Mouse (Mus musculus) ES-E14 (cell line): ENCODE results near the gene Hdgf. TPM values are rescaled to one million over a fixed set of nuclear protein-coding genes. Genes with fewer than 3 reads are reported as not detected.
"Not testable (repeated sequence)": the region's sequence is repeated elsewhere in the genome, so short reads cannot be mapped to it uniquely, and the experiment has no call there.

Experiments
- DNase-seq: peaks from one replicate; pipeline ENCODE4 v3.0.0-alpha.2; 2013; ENCODE audit warnings: low read depth, low spot score
- H3K27ac ChIP-seq: 2 replicates; pipeline ENCODE4 v1.5.1; 2012; ENCODE audit warnings: low read depth, mild to moderate bottlenecking, low read length, moderate library complexity, mixed read lengths; ENCODE audit not compliant: poor library complexity, insufficient read depth, severe bottlenecking
- H3K36me3 ChIP-seq: 2 replicates; pipeline ENCODE4 v1.6.1; 2012; ENCODE audit warnings: mild to moderate bottlenecking, low read length, moderate library complexity, mixed read lengths; ENCODE audit not compliant: control insufficient read depth, poor library complexity, insufficient read depth, severe bottlenecking
- H3K4me1 ChIP-seq, 2 experiments: fragments of 150-350 bp in 1 of 2; sonication (generic) in 1 of 2; 2 replicates each; pipeline ENCODE4 v1.6.1; 2012; ENCODE audit warnings: low read length in 2 of 2, mild to moderate bottlenecking in 1 of 2, mixed read lengths in 1 of 2; ENCODE audit not compliant: control insufficient read depth in 2 of 2, insufficient read depth in 2 of 2, poor library complexity in 1 of 2
- H3K4me3 ChIP-seq, 2 experiments: fragments of 150-350 bp in 1 of 2; sonication (generic) in 1 of 2; 2 replicates each; pipeline ENCODE4 v1.5.1; 2012; ENCODE audit warnings: low read length in 2 of 2, low read depth in 1 of 2, mild to moderate bottlenecking in 1 of 2, mixed read lengths in 1 of 2; ENCODE audit not compliant: insufficient read depth in 1 of 2, poor library complexity in 1 of 2, severe bottlenecking in 1 of 2
- H3K9ac ChIP-seq: 2 replicates; pipeline ENCODE4 v1.6.1; 2012; ENCODE audit warnings: low read depth, mild to moderate bottlenecking, low read length, mixed read lengths; ENCODE audit not compliant: poor library complexity, insufficient read depth, severe bottlenecking
- H3K9me3 ChIP-seq: fragments of 150-350 bp; sonication (generic); 2 replicates; pipeline ENCODE4 v1.6.1; 2012; ENCODE audit warnings: low read depth, mild to moderate bottlenecking, low read length; ENCODE audit not compliant: control insufficient read depth, insufficient read depth
- CHD2 ChIP-seq: IDR thresholded peaks from 2 replicates; pipeline ENCODE4 v1.6.1; 2014; ENCODE audit warnings: mild to moderate bottlenecking, low read depth, low read length, inconsistent platforms
- HCFC1 ChIP-seq: IDR thresholded peaks from 2 replicates; pipeline ENCODE4 v1.6.1; 2012; ENCODE audit warnings: low read length, inconsistent platforms, borderline replicate concordance; ENCODE audit not compliant: insufficient read depth
- MAFK ChIP-seq: IDR thresholded peaks from 2 replicates; pipeline ENCODE4 v1.6.1; 2014; ENCODE audit warnings: mild to moderate bottlenecking, low read depth, low read length, inconsistent platforms; ENCODE audit not compliant: insufficient read depth
- ZC3H11A ChIP-seq: IDR thresholded peaks from 2 replicates; pipeline ENCODE4 v1.6.1; 2012; ENCODE audit warnings: low read depth, mild to moderate bottlenecking, inconsistent platforms, low read length, borderline replicate concordance
- ZNF384 ChIP-seq: IDR thresholded peaks from 2 replicates; pipeline ENCODE4 v1.6.1; 2012; ENCODE audit warnings: low read depth, low read length, inconsistent platforms
- in situ Hi-C, 2 experiments: fragments of 600-800 bp; cut with MboI; formaldehyde crosslinking; loops; one replicate each; pipeline ENCODE4 v1.15.1; 2025; ENCODE audit warnings: low sequenced_read_pairs in 2 of 2, inconsistent platforms in 1 of 2; ENCODE audit not compliant: unreplicated experiment in 2 of 2
- total RNA-seq: library from RNA; depleted of rRNA; stranded (reverse); fragments of 300-350 nt; gene quantifications from 2 replicates; pipeline ENCODE4 v1.2.3, GENCODE M21; 2012

Hdgf gene
- total RNA-seq, 1 experiment = 296 TPM

DNA sequence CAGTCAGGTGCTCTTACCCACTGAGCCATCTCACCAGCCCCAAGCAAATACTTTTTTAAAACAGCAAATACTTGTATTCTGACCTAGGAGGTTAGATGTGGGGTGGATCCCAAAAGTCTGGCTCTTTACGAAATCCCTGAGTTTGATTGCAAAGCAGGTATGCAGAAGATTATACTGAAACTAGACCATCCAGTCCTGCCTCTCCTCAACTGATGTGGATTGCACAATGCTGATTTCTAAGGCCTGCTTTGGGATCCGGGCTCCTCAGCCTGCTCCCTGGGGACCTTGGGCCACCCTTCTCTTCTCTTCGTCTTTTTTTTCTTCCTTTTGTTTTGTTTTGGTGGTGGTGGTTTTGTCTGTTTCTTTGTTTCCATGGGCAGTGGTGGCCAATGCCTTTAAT, 14.6 kb upstream of the Hdgf start:
- H3K27ac ChIP-seq = no peak overlapping the region
- no peaks in the 10 kb centered on the region for H3K9me3 ChIP-seq
- H3K36me3 ChIP-seq = no peaks in the 10 kb centered on the region
- H3K4me3 ChIP-seq = no peak overlapping the region
- peaks cover 6 to 7% of the 10 kb centered on the region in 2 experiments; a peak in 3 of 4 replicates for H3K4me1 ChIP-seq
- in situ Hi-C loops = no loop called here
- no peak for TF ChIP-seq ZC3H11A
- TF ChIP-seq MAFK = no peak
- no peak for TF ChIP-seq CHD2
- no peak overlapping the region for H3K9ac ChIP-seq
- no peak for DNase-seq

DNA sequence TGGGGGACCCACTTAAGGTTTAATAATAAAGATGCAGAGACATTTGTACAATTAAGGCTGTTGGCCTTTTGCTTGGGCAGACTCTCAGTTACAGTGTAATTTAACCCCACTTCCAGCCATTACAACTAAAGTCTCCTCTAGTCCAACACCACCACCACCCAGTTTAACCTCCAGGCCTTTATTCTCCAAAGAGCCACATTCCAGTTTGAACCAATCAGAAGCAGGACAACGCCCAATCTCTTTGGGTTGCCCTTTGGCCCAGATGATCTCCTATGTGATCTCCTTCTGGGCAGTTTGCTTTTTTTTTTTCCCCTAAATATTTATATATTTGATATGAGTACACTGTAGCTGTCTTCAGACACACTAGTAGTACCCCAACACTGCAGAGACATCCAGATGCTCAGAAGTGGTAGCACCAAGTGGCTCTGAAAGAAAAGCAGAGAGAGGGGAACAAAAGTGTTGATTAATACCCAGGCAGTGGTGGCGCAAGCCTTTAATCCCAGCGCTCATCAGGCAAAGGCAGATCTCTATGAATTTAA, 12.7 kb upstream of the Hdgf start:
- peaks cover 6 to 7% of the 10 kb centered on the region in 2 experiments; a peak in 3 of 4 replicates for H3K4me1 ChIP-seq
- TF ChIP-seq CHD2 (no peak), ZNF384 (peak; percentile 54; the same call in 1 of the 2 replicates), HCFC1 (0 out of 2 replicates have a peak, but pooled peaks have one; percentile 16), ZC3H11A (no peak)
- H3K9me3 ChIP-seq = no peaks in the 10 kb centered on the region
- H3K36me3 ChIP-seq = no peaks in the 10 kb centered on the region
- peak overlapping the region; percentile 90 for H3K27ac ChIP-seq
- peak overlapping the region in 1 of 2 experiments; percentile 1; a peak in 1 of 4 replicates for H3K4me3 ChIP-seq
- in situ Hi-C loops = no loop called here
- H3K9ac ChIP-seq = peak overlapping the region; percentile 22; the same call in 1 of the 2 replicates
- DNase-seq = peak; percentile 66

DNA sequence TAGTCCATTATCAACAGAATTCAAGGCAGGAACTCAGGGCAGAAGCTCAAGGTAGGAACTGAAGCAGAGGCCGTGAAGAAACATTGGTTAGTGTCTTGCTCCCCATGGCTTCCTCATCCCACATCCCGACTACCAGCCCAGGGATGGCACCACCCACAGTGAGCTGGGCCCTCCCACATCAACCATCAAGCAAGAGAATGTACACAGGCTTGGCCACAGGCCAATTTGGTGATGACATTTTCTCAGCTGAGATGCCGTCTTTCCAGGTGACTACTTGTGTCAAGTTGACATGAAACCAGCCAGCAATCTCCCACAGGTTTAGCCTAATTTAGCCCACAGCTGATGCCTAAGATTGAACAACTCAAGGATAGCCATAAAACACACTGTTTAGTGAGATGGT, 6.9 kb upstream of the Hdgf start:
- Histone ChIP-seq H3K9me3 (no peaks in the 10 kb centered on the region), H3K4me3 (no peak overlapping the region), H3K9ac (no peak overlapping the region), H3K27ac (no peak overlapping the region), H3K4me1 (peaks cover 2 to 6% of the 10 kb centered on the region in 2 experiments; a peak in 2 of 4 replicates), H3K36me3 (no peaks in the 10 kb centered on the region)
- TF ChIP-seq HCFC1 = no peak
- no peak for TF ChIP-seq ZC3H11A
- TF ChIP-seq MAFK = no peak
- TF ChIP-seq CHD2 = no peak
- no peak for TF ChIP-seq ZNF384
- DNase-seq = no peak
- in situ Hi-C loops = no loop called here

DNA sequence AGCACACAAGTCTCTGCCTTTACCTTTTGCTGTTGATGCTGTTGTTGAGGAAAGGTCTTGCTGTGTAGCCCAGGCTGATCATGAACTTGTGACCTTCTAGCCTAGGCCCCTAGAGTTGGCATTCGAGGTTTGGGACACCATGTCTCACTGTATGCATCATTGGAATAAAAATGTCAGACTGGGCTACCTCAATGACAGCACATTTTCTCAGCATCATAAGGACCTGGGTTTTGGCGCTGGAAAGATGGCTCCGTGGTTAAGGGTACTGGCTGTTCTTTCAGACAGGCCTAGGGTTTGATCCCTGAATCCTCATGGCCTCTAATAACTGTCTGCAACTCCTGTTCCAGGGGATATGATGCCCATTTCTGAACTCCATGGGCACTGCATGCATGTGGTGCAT, 6.3 kb upstream of the Hdgf start:
- H3K36me3 ChIP-seq = no peaks in the 10 kb centered on the region
- TF ChIP-seq MAFK (no peak), ZNF384 (no peak), ZC3H11A (no peak), HCFC1 (no peak), CHD2 (no peak)
- H3K4me3 ChIP-seq = no peak overlapping the region
- no peak overlapping the region for H3K27ac ChIP-seq
- H3K4me1 ChIP-seq = peaks cover 2 to 4% of the 10 kb centered on the region in 2 experiments; a peak in 2 of 4 replicates
- H3K9ac ChIP-seq = no peak overlapping the region
- no peak for DNase-seq
- H3K9me3 ChIP-seq = no peaks in the 10 kb centered on the region
- in situ Hi-C loops = no loop called here

DNA sequence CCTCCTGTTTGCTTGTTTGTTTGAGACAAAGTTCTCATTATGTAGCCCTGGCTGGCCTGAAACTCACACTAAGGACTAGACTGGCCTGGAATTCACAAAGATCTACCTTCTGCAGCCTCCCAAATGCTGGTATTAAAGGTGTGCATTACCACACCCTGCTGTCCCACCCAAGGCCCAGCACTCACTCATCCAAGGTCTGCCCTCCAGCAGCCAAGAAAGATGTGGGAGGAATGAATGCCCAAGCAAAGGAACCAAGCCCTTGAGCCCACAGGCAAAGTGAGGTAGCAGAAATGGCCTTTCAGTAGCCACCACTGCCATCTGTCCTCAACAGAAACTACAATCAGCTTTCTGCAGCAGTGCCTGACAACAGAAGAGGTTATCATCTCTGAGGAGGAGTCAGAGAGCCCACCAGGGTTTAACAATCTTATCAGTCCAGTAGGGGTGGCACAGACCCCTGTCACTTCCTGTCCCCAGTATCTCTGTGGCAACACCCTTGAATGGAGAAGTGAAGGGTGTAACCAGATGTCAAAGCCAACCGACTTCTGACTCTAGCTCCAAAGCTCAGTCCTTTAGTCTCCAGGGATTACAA, 5.0 kb upstream of the Hdgf start:
- in situ Hi-C loops = no loop called here
- TF ChIP-seq ZNF384 (no peak), MAFK (no peak), ZC3H11A (no peak), HCFC1 (no peak), CHD2 (no peak)
- no peak overlapping the region for H3K4me3 ChIP-seq
- DNase-seq = no peak
- no peak overlapping the region for H3K27ac ChIP-seq
- H3K4me1 ChIP-seq = peaks cover 0 to 4% of the 10 kb centered on the region in 2 experiments; a peak in 2 of 4 replicates
- H3K9me3 ChIP-seq = no peaks in the 10 kb centered on the region
- no peak overlapping the region for H3K9ac ChIP-seq
- H3K36me3 ChIP-seq = no peaks in the 10 kb centered on the region

DNA sequence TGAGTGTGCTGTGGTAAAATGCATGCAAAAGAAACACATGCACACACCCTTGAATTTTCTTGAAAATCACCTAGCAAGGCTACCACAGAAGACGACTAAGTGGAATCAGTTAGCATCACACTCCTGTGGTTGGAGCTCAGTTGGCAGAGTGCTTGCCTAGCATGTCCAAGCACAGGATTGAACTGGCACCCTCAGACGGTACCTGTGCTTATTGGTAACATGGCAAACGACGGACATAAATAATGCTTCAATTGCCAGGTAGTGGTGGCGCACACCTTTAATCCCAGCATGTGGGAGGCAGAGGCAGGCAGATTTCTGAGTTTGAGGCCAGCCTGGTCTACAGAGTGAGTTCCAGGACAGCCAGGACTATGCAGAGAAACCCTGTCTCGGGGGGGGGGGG, 4.2 kb upstream of the Hdgf start:
- H3K9me3 ChIP-seq, in situ Hi-C loops, H3K36me3 ChIP-seq, H3K4me3 ChIP-seq, H3K4me1 ChIP-seq, DNase-seq, H3K9ac ChIP-seq, H3K27ac ChIP-seq: not testable (repeated sequence)
